Mouse (Mus musculus) kidney, postnatal 0 days (tissue): ENCODE results near the gene Shq1. TPM values are rescaled to one million over a fixed set of nuclear protein-coding genes. Genes with fewer than 3 reads are reported as not detected.
A peak's percentile ranks its signal among the peaks of the same experiment; 100 is the strongest.

Experiments
- ATAC-seq: fragments of 200-750 bp; cut with Nextera tagmentation; replicated peaks from 2 replicates; pipeline ENCODE4 v1.8.0; 2017; ENCODE audit warnings: low read depth, moderate number of reproducible peaks, moderate TSS enrichment, moderate library complexity; ENCODE audit not compliant: low FRiP score
- DNase-seq: peaks from one replicate; pipeline ENCODE4 v3.0.0-alpha.2; 2016; ENCODE audit warnings: low spot score
- H3K27ac ChIP-seq: fragments of 300-500 bp; sonication (generic); 2 replicates; pipeline ENCODE4 v1.5.1; 2014; ENCODE audit warnings: mild to moderate bottlenecking
- H3K27me3 ChIP-seq: fragments of 300-500 bp; sonication (generic); 2 replicates; pipeline ENCODE4 v1.6.1; 2014; ENCODE audit warnings: low read length, mixed read lengths; ENCODE audit not compliant: insufficient read depth
- H3K36me3 ChIP-seq: fragments of 300-500 bp; sonication (generic); 2 replicates; pipeline ENCODE4 v1.6.1; 2014; ENCODE audit warnings: low read length, mixed read lengths; ENCODE audit not compliant: insufficient read depth
- H3K4me1 ChIP-seq: fragments of 300-500 bp; sonication (generic); replicated peaks from 2 replicates; pipeline ENCODE4 v1.6.1; 2014; ENCODE audit warnings: antibody characterized with exemption, low read length, mixed read lengths; ENCODE audit not compliant: insufficient read depth
- H3K4me2 ChIP-seq: fragments of 300-500 bp; sonication (generic); 2 replicates; pipeline ENCODE4 v1.6.1; 2014; ENCODE audit warnings: mild to moderate bottlenecking, low read length, moderate library complexity, mixed read lengths
- H3K4me3 ChIP-seq: fragments of 300-500 bp; sonication (generic); replicated peaks from 2 replicates; pipeline ENCODE4 v1.5.1; 2014; ENCODE audit warnings: low read depth, low read length
- H3K9ac ChIP-seq: fragments of 300-500 bp; sonication (generic); 2 replicates; pipeline ENCODE4 v1.6.1; 2014; ENCODE audit warnings: low read depth, low read length
- H3K9me3 ChIP-seq: fragments of 300-500 bp; sonication (generic); replicated peaks from 2 replicates; pipeline ENCODE4 v1.6.1; 2016; ENCODE audit warnings: low read length, inconsistent platforms, mixed read lengths
- CTCF ChIP-seq: IDR thresholded peaks from 2 replicates; pipeline ENCODE4 v1.5.1; 2016; ENCODE audit warnings: antibody characterized with exemption, low read depth, mild to moderate bottlenecking, moderate library complexity
- WGBS: fragments of 180-500 bp; shearing (Covaris S2); extraction: QIAGEN DNeasy Blood & Tissue Kit; methylation state at CpG from one replicate; pipeline ENCODE4 v1.1.7; 2014; 5-methylcytosine and 5-hydroxymethylcytosine counted together
- polyA plus RNA-seq: library from polyadenylated mRNA; unstranded; fragments of >200 nt; fragmentation: Nextera tagmentation; extraction: Ambion mirVana; gene quantifications from 2 replicates; pipeline ENCODE4 v1.2.1, GENCODE M21; 2015

Shq1 gene
- 11.8 and 12.8 TPM in 2 replicates for polyA plus RNA-seq

GRCm38 (mm10) chr6:100670880-100671344 lies at the start of gene Shq1:
Gene Shq1 (minus strand): TSS chr6:100671157.
- peak; percentile 92 for DNase-seq
- WGBS = under 1% methylated on average over 49 of the region's 49 CpGs
- peak; percentile 17; the same call in 1 of the 2 replicates for TF ChIP-seq CTCF

GRCm38 (mm10) chr6:100720098-100720501 lies 49.1 kb upstream of the Shq1 start:
- no peak for TF ChIP-seq CTCF
- no peaks in the 10 kb centered on the region for H3K36me3 ChIP-seq
- DNase-seq (peak; percentile 80), ATAC-seq (peak; percentile 30; the same call in 1 of the 2 replicates)
- H3K27me3 ChIP-seq = no peaks in the 10 kb centered on the region
- H3K27ac ChIP-seq = no peak overlapping the region
- H3K9ac ChIP-seq = no peak overlapping the region
- no peaks in the 10 kb centered on the region for H3K9me3 ChIP-seq
- WGBS = 30% methylated on average over 6 of the region's 6 CpGs
- H3K4me1 ChIP-seq = no peaks in the 10 kb centered on the region; the same call in 1 of the 2 replicates
- no peak overlapping the region for H3K4me3 ChIP-seq
- H3K4me2 ChIP-seq = no peak overlapping the region

More at GRCm38 (mm10) chr6:100670880-100671344, at the start of gene Shq1:
- Histone ChIP-seq H3K27me3 (no peaks in the 10 kb centered on the region), H3K4me3 (peak within 1 kb of the TSS; percentile 56), H3K4me1 (0 out of 2 replicates have a peak, but pooled peaks cover 6% of the 10 kb centered on the region), H3K9me3 (no peaks in the 10 kb centered on the region), H3K4me2 (peak within 1 kb of the TSS; percentile 90), H3K27ac (no peak within 1 kb of the TSS), H3K36me3 (no peaks in the 10 kb centered on the region), H3K9ac (peak within 1 kb of the TSS; percentile 65)
- peak; percentile 91 for ATAC-seq

- DNase-seq (no peak), ATAC-seq (no peak)
- no peaks in the 10 kb centered on the region for H3K36me3 ChIP-seq
- no peak overlapping the region for H3K4me3 ChIP-seq
- no peaks in the 10 kb centered on the region for H3K9me3 ChIP-seq
- no peak overlapping the region for H3K4me2 ChIP-seq
- TF ChIP-seq CTCF = no peak
- WGBS = 79% methylated on average over 8 of the region's 8 CpGs
- H3K4me1 ChIP-seq = no peaks in the 10 kb centered on the region; the same call in 1 of the 2 replicates
- no peak overlapping the region for H3K9ac ChIP-seq
- H3K27ac ChIP-seq = no peak overlapping the region
- no peaks in the 10 kb centered on the region for H3K27me3 ChIP-seq
These were observed 45.9 kb upstream of the Shq1 start for GRCm38 (mm10) chr6:100716817-100717216.

- no peak overlapping the region for H3K4me3 ChIP-seq
- H3K4me1 ChIP-seq = no peaks in the 10 kb centered on the region; the same call in 1 of the 2 replicates
- no peaks in the 10 kb centered on the region for H3K9me3 ChIP-seq
- 35% methylated on average over 7 of the region's 7 CpGs for WGBS
- H3K27me3 ChIP-seq = no peaks in the 10 kb centered on the region
- H3K4me2 ChIP-seq = no peak overlapping the region
- TF ChIP-seq CTCF = no peak
- no peak overlapping the region for H3K27ac ChIP-seq
- no peak overlapping the region for H3K9ac ChIP-seq
- H3K36me3 ChIP-seq = no peaks in the 10 kb centered on the region
- no peak for ATAC-seq
- DNase-seq = no peak
These were observed 45.2 kb upstream of the Shq1 start for GRCm38 (mm10) chr6:100716152-100716551.

- no peak overlapping the region for H3K4me2 ChIP-seq
- no peak for ATAC-seq
- no peak overlapping the region for H3K27ac ChIP-seq
- H3K36me3 ChIP-seq = no peaks in the 10 kb centered on the region
- H3K9me3 ChIP-seq = no peaks in the 10 kb centered on the region
- TF ChIP-seq CTCF = no peak
- H3K27me3 ChIP-seq = no peaks in the 10 kb centered on the region
- DNase-seq = no peak
- no peak overlapping the region for H3K4me3 ChIP-seq
- no peak overlapping the region for H3K9ac ChIP-seq
- H3K4me1 ChIP-seq = no peaks in the 10 kb centered on the region
- 81% methylated on average over 8 of the region's 8 CpGs for WGBS
These were observed 44.4 kb upstream of the Shq1 start for GRCm38 (mm10) chr6:100715296-100715828.

GRCm38 (mm10) chr6:100710866-100711265 lies 39.9 kb upstream of the Shq1 start:
- Histone ChIP-seq H3K4me1 (peaks cover 8% of the 10 kb centered on the region; the same call in 1 of the 2 replicates), H3K27ac (no peak overlapping the region), H3K4me2 (no peak overlapping the region), H3K9me3 (no peaks in the 10 kb centered on the region), H3K27me3 (no peaks in the 10 kb centered on the region), H3K9ac (no peak overlapping the region), H3K36me3 (no peaks in the 10 kb centered on the region), H3K4me3 (no peak overlapping the region)
- ATAC-seq (no peak), DNase-seq (no peak)
- 67% methylated on average over 5 of the region's 5 CpGs for WGBS
- no peak for TF ChIP-seq CTCF

- peak; percentile 52; the same call in 1 of the 2 replicates for TF ChIP-seq CTCF
- Histone ChIP-seq H3K4me3 (no peak overlapping the region), H3K27me3 (no peaks in the 10 kb centered on the region), H3K27ac (no peak overlapping the region), H3K9ac (no peak overlapping the region), H3K4me2 (no peak overlapping the region), H3K4me1 (peaks cover 8% of the 10 kb centered on the region; the same call in 1 of the 2 replicates), H3K36me3 (no peaks in the 10 kb centered on the region), H3K9me3 (no peaks in the 10 kb centered on the region)
- DNase-seq = no peak
- ATAC-seq = no peak
- WGBS = 39% methylated on average over 4 of the region's 4 CpGs
These were observed 39.2 kb upstream of the Shq1 start for GRCm38 (mm10) chr6:100710170-100710569.
